9 mouse cellular contexts compared by ENCODE assay signal in the genomic region with DNA sequence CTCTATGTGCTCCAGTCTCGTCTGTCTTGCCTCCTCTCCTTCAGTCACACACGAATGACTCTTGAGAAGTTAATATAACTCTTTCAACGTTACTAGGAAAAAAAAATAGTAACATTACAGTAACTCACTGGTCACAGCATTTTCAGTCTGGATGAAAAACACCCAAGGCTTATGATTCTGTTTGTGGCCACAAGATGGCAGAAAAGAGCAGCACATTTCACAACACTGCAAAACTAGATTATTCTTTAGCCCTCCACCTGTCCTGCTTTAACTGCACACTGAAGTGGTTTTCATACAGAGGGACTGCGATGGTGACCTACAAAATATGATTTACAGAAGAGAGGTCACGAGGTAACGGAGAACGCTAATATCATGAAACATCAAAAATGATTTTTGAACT. TPM values are rescaled to one million over a fixed set of nuclear protein-coding genes. Genes with fewer than 3 reads are reported as not detected.
DNase-seq lines count a peak whose midpoint lies in the region; ATAC-seq and TF ChIP-seq lines count a peak whose summit lies in the region.
"Had no signal": no experiment of that assay in that cellular context is flagged by ENCODE, and none has a peak within 500 bp of the region (broad histone marks: within the 10 kb centered on the region; RNA-seq: fewer than 3 reads in every experiment).

No protein-coding gene starts in this region.

- CTCF ChIA-PET in Patski (lab: Charles Lee) = interaction anchor here (0.6 kb wide), 1 partner anchor 18 kb away, joined by 3 read pairs; no protein-coding TSS in a partner anchor

- peaks cover 15% of the 10 kb centered on the region for H3K4me1 ChIP-seq in intestine, embryonic 16.5 days (ENCODE audit: control insufficient read depth, insufficient read depth, low read length)
- peaks cover 26% of the 10 kb centered on the region for H3K4me1 ChIP-seq in limb, embryonic 13.5 days
- H3K4me1 ChIP-seq in midbrain, embryonic 14.5 days (ENCODE audit: control insufficient read depth, insufficient read depth, low read length) = peaks cover 24% of the 10 kb centered on the region
- H3K4me1 ChIP-seq in stomach, embryonic 14.5 days (ENCODE audit: control insufficient read depth, insufficient read depth, low read length) = peaks cover 14% of the 10 kb centered on the region; the same call in 1 of the 2 replicates

- no peak for ATAC-seq in Patski
- ATAC-seq in common myeloid progenitor, adult 5-6 weeks (replicated peaks; ENCODE audit: low read depth, poor library complexity, severe bottlenecking) = peak; percentile 15
- no peak for ATAC-seq in intestine, embryonic 16.5 days
- ATAC-seq in limb, embryonic 13.5 days (ENCODE audit: low FRiP score, low read depth) = no peak
- no peak for ATAC-seq in midbrain, embryonic 14.5 days (ENCODE audit: low FRiP score, low TSS enrichment)
- ATAC-seq in stomach, embryonic 14.5 days (ENCODE audit: insufficient number of reproducible peaks, insufficient read depth, low FRiP score, low read depth) = no peak

- no peaks in the 10 kb centered on the region for H3K27me3 ChIP-seq in Patski
- no peaks in the 10 kb centered on the region for H3K27me3 ChIP-seq in intestine, embryonic 16.5 days (replicated peaks; ENCODE audit: control insufficient read depth, insufficient read depth, low read length)
- no peaks in the 10 kb centered on the region for H3K27me3 ChIP-seq in limb, embryonic 13.5 days
- no peaks in the 10 kb centered on the region for H3K27me3 ChIP-seq in midbrain, embryonic 14.5 days (ENCODE audit: control insufficient read depth, insufficient read depth, low read length)
- H3K27me3 ChIP-seq in stomach, embryonic 14.5 days (ENCODE audit: control insufficient read depth, insufficient read depth, low read length) = no peaks in the 10 kb centered on the region

- peak overlapping the region; percentile 91 for H3K27ac ChIP-seq in intestine, embryonic 16.5 days (ENCODE audit: low read length)
- H3K27ac ChIP-seq in limb, embryonic 13.5 days = peak overlapping the region; percentile 90
- H3K27ac ChIP-seq in midbrain, embryonic 14.5 days (replicated peaks; ENCODE audit: low read depth, low read length) = no peak overlapping the region
- H3K27ac ChIP-seq in stomach, embryonic 14.5 days (ENCODE audit: low read length) = peak overlapping the region; percentile 91

- WGBS in intestine, embryonic 16.5 days = 0% methylated on average over 7 of the region's 7 CpGs
- under 1% methylated on average over 7 of the region's 7 CpGs for WGBS in limb, embryonic 13.5 days
- 2% methylated on average over 7 of the region's 7 CpGs for WGBS in midbrain, embryonic 14.5 days
- under 1% methylated on average over 7 of the region's 7 CpGs for WGBS in stomach, embryonic 14.5 days

- DNase-seq in 3134 (ENCODE audit: extremely low read depth, insufficient read length, low spot score) = peak; percentile 41
- no peak for DNase-seq in Patski (ENCODE audit: low read depth, low spot score)
- peak; percentile 21 for DNase-seq in gastrocnemius, postnatal 14 days
- DNase-seq in midbrain, embryonic 14.5 days = peak; percentile 85

- in situ Hi-C loops in Patski (cut with MboI; ENCODE audit: low pct_unique_long_range_greater_than_20kb) = loop anchor here (5.0 to 10.0 kb wide), 4 partner anchors 328 to 1820 kb away; partner anchors contain the start of genes Abt1, Hist1h2af, Hist1h2ag and Hist1h2bj

- H3K4me2 ChIP-seq in intestine, embryonic 16.5 days (ENCODE audit: low read depth, low read length) = peak overlapping the region; percentile 88
- peak overlapping the region; percentile 85 for H3K4me2 ChIP-seq in limb, embryonic 13.5 days (replicated peaks)
- peak overlapping the region; percentile 89 for H3K4me2 ChIP-seq in midbrain, embryonic 14.5 days (ENCODE audit: low read length)
- H3K4me2 ChIP-seq in stomach, embryonic 14.5 days (replicated peaks; ENCODE audit: low read depth, low read length) = peak overlapping the region; percentile 79

- H3K4me3 ChIP-seq in intestine, embryonic 16.5 days (ENCODE audit: low read length) = peak overlapping the region; percentile 48
- H3K4me3 ChIP-seq in limb, embryonic 13.5 days = peak overlapping the region; percentile 51
- peak overlapping the region; percentile 42 for H3K4me3 ChIP-seq in midbrain, embryonic 14.5 days (replicated peaks; ENCODE audit: low read depth, low read length)
- peak overlapping the region; percentile 41 for H3K4me3 ChIP-seq in stomach, embryonic 14.5 days (ENCODE audit: low read depth, low read length)

- intact Hi-C loops in gastrocnemius, postnatal 14 days (cut with DNase I; ENCODE audit: low total_unique reads) = no loop called here

- H3K9me3 ChIP-seq in intestine, embryonic 16.5 days (ENCODE audit: control insufficient read depth, low read length) = no peaks in the 10 kb centered on the region
- H3K9me3 ChIP-seq in limb, embryonic 13.5 days = no peaks in the 10 kb centered on the region
- H3K9me3 ChIP-seq in midbrain, embryonic 14.5 days (ENCODE audit: control insufficient read depth, low read length) = no peaks in the 10 kb centered on the region
- H3K9me3 ChIP-seq in stomach, embryonic 14.5 days (ENCODE audit: control insufficient read depth, low read depth, low read length) = no peaks in the 10 kb centered on the region

- POLR2A ChIA-PET in Patski (lab: Charles Lee) = no interaction called here

- H3K36me3 ChIP-seq in intestine, embryonic 16.5 days (ENCODE audit: control insufficient read depth, insufficient read depth, low read length) = no peaks in the 10 kb centered on the region
- H3K36me3 ChIP-seq in limb, embryonic 13.5 days = no peaks in the 10 kb centered on the region
- no peaks in the 10 kb centered on the region for H3K36me3 ChIP-seq in midbrain, embryonic 14.5 days (ENCODE audit: control insufficient read depth, insufficient read depth, low read length)
- no peaks in the 10 kb centered on the region for H3K36me3 ChIP-seq in stomach, embryonic 14.5 days (ENCODE audit: control insufficient read depth, insufficient read depth, low read length)

- peak; percentile 67 for TF ChIP-seq CTCF in Patski (IDR thresholded peaks at IDR 0.05)

- H3K9ac ChIP-seq in intestine, embryonic 16.5 days (ENCODE audit: low read depth, low read length) = peak overlapping the region; percentile 68
- peak overlapping the region; percentile 72; the same call in 1 of the 2 replicates for H3K9ac ChIP-seq in limb, embryonic 13.5 days
- H3K9ac ChIP-seq in midbrain, embryonic 14.5 days (replicated peaks; ENCODE audit: low read length) = no peak overlapping the region; the same call in 1 of the 2 replicates
- peak overlapping the region; percentile 65; the same call in 1 of the 2 replicates for H3K9ac ChIP-seq in stomach, embryonic 14.5 days (replicated peaks; ENCODE audit: low read depth, low read length)

RNA-seq across cellular contexts. Expression of gene Hist1h2bl, which starts 1.2 kb away (rescaled TPM):
- polyA plus RNA-seq in Patski (2021) = 1.1 TPM
- total RNA-seq in common myeloid progenitor, adult 5-6 weeks (2017) = 401 and 517 TPM in 2 replicates
- total RNA-seq in gastrocnemius, postnatal 14 days (2021) = 10 to 100 TPM; 79.9 to 84.7 TPM
- 2.3 and 2.5 TPM in 2 replicates for polyA plus RNA-seq in intestine, embryonic 16.5 days (2015; fragmentation: Nextera tagmentation; extraction: Ambion mirVana)
- 3.3 and 3.4 TPM in 2 replicates for polyA plus RNA-seq in limb, embryonic 13.5 days (2015; fragmentation: Nextera tagmentation; extraction: Ambion mirVana)
- 1.2 TPM in 1 of 2 replicates, not detected in the other for polyA plus RNA-seq in midbrain, embryonic 14.5 days (2014; fragmentation: Nextera tagmentation; extraction: Ambion mirVana)
- polyA plus RNA-seq in stomach, embryonic 14.5 days (2014; fragmentation: Nextera tagmentation; extraction: Ambion mirVana) = 3.7 and 4.3 TPM in 2 replicates

RNA-seq across cellular contexts. Expression of gene Hist1h2ai, which starts 1.5 kb away (rescaled TPM):
- not detected for polyA plus RNA-seq in Patski (2021)
- total RNA-seq in common myeloid progenitor, adult 5-6 weeks (2017) = 1,241 and 1,337 TPM in 2 replicates
- total RNA-seq in gastrocnemius, postnatal 14 days (2021) = 10 to 100 TPM; 70.5 to 87.6 TPM
- polyA plus RNA-seq in intestine, embryonic 16.5 days (2015; fragmentation: Nextera tagmentation; extraction: Ambion mirVana) = 10.9 and 17.9 TPM in 2 replicates
- polyA plus RNA-seq in limb, embryonic 13.5 days (2015; fragmentation: Nextera tagmentation; extraction: Ambion mirVana) = 34.6 and 46.9 TPM in 2 replicates
- polyA plus RNA-seq in midbrain, embryonic 14.5 days (2014; fragmentation: Nextera tagmentation; extraction: Ambion mirVana) = 13.6 and 22.1 TPM in 2 replicates
- polyA plus RNA-seq in stomach, embryonic 14.5 days (2014; fragmentation: Nextera tagmentation; extraction: Ambion mirVana) = 8.8 and 36.0 TPM in 2 replicates

RNA-seq across cellular contexts. Expression of gene Hist1h3h, which starts 2.7 kb away (rescaled TPM):
- polyA plus RNA-seq in Patski (2021) = 4.9 TPM
- total RNA-seq in common myeloid progenitor, adult 5-6 weeks (2017) = 145 and 293 TPM in 2 replicates
- total RNA-seq in gastrocnemius, postnatal 14 days (2021) = 100 to 1,000 TPM; 108 to 117 TPM
- 4.8 and 9.5 TPM in 2 replicates for polyA plus RNA-seq in intestine, embryonic 16.5 days (2015; fragmentation: Nextera tagmentation; extraction: Ambion mirVana)
- 22.6 and 23.4 TPM in 2 replicates for polyA plus RNA-seq in limb, embryonic 13.5 days (2015; fragmentation: Nextera tagmentation; extraction: Ambion mirVana)
- 2.9 and 6.0 TPM in 2 replicates for polyA plus RNA-seq in midbrain, embryonic 14.5 days (2014; fragmentation: Nextera tagmentation; extraction: Ambion mirVana)
- 9.0 and 13.1 TPM in 2 replicates for polyA plus RNA-seq in stomach, embryonic 14.5 days (2014; fragmentation: Nextera tagmentation; extraction: Ambion mirVana)

RNA-seq across cellular contexts. Expression of gene Hist1h2bm, which starts 7.1 kb away (rescaled TPM):
- not detected for polyA plus RNA-seq in Patski (2021)
- total RNA-seq in common myeloid progenitor, adult 5-6 weeks (2017) = 379 and 469 TPM in 2 replicates
- total RNA-seq in gastrocnemius, postnatal 14 days (2021) = 10 to 100 TPM; 20.2 to 23.0 TPM
- polyA plus RNA-seq in intestine, embryonic 16.5 days (2015; fragmentation: Nextera tagmentation; extraction: Ambion mirVana) = 1.7 and 3.5 TPM in 2 replicates
- polyA plus RNA-seq in limb, embryonic 13.5 days (2015; fragmentation: Nextera tagmentation; extraction: Ambion mirVana) = 6.1 and 7.8 TPM in 2 replicates
- 1.1 and 1.4 TPM in 2 replicates for polyA plus RNA-seq in midbrain, embryonic 14.5 days (2014; fragmentation: Nextera tagmentation; extraction: Ambion mirVana)
- 3.1 TPM in 2 replicates for polyA plus RNA-seq in stomach, embryonic 14.5 days (2014; fragmentation: Nextera tagmentation; extraction: Ambion mirVana)

RNA-seq across cellular contexts. Expression of gene Olfr1359, which starts 16.8 kb away (rescaled TPM):
- polyA plus RNA-seq in Patski (2021) = not detected
- total RNA-seq in common myeloid progenitor, adult 5-6 weeks (2017) = not detected in 2 replicates
- not detected for total RNA-seq in gastrocnemius, postnatal 14 days (2021)
- not detected in 2 replicates for polyA plus RNA-seq in intestine, embryonic 16.5 days (2015; fragmentation: Nextera tagmentation; extraction: Ambion mirVana)
- polyA plus RNA-seq in limb, embryonic 13.5 days (2015; fragmentation: Nextera tagmentation; extraction: Ambion mirVana) = not detected in 2 replicates
- polyA plus RNA-seq in midbrain, embryonic 14.5 days (2014; fragmentation: Nextera tagmentation; extraction: Ambion mirVana) = not detected in 2 replicates
- not detected in 2 replicates for polyA plus RNA-seq in stomach, embryonic 14.5 days (2014; fragmentation: Nextera tagmentation; extraction: Ambion mirVana)
- total RNA-seq: gastrocnemius, postnatal 4 days had no signal
